Mouse (Mus musculus) myocyte (in vitro differentiated cells): ENCODE measurements around the gene Slc15a3. TPM values are rescaled to one million over a fixed set of nuclear protein-coding genes. Genes with fewer than 3 reads are reported as not detected.

ENCODE experiments used
- H3K27me3 ChIP-seq: one replicate; pipeline ENCODE4 v1.6.1; 2011; ENCODE audit not compliant: control insufficient read depth, insufficient read depth, insufficient read length
- H3K36me3 ChIP-seq: one replicate; pipeline ENCODE4 v1.6.1; 2011; ENCODE audit not compliant: control insufficient read depth, insufficient read depth
- H3K4me2 ChIP-seq: one replicate; pipeline ENCODE4 v1.6.1; 2011; ENCODE audit warnings: low read depth, control low read depth
- H3K4me3 ChIP-seq: one replicate; pipeline ENCODE4 v1.5.1; 2011; ENCODE audit warnings: mild to moderate bottlenecking, control low read depth, moderate library complexity
- H3K79me2 ChIP-seq: one replicate; pipeline ENCODE4 v1.6.1; 2011; ENCODE audit not compliant: control insufficient read depth, insufficient read depth
- H3ac ChIP-seq: one replicate; pipeline ENCODE4 v1.6.1; 2011; ENCODE audit not compliant: control insufficient read depth, insufficient read length
- CEBPB ChIP-seq: IDR thresholded peaks from 2 replicates; pipeline ENCODE4 v1.6.1; 2011; ENCODE audit warnings: mild to moderate bottlenecking, moderate library complexity; ENCODE audit not compliant: poor library complexity, insufficient read depth, severe bottlenecking
- E2F4 ChIP-seq: IDR thresholded peaks from one replicate; pipeline ENCODE4 v1.6.1; 2011; ENCODE audit warnings: mild to moderate bottlenecking, control low read depth, moderate library complexity; ENCODE audit not compliant: insufficient read depth
- MAX ChIP-seq: IDR thresholded peaks from one replicate; pipeline ENCODE4 v1.6.1; 2011; ENCODE audit warnings: low read depth, mild to moderate bottlenecking, control low read depth
- MYOD1 ChIP-seq, 3 experiments: IDR thresholded peaks; one replicate each; pipeline ENCODE4 v1.6.1; 2011; ENCODE audit warnings: control low read depth in 2 of 3, low read depth in 2 of 3, mild to moderate bottlenecking in 2 of 3, moderate library complexity in 1 of 3; ENCODE audit not compliant: insufficient read length in 2 of 3, control insufficient read depth in 1 of 3
- MYOG ChIP-seq, 3 experiments: IDR thresholded peaks; one replicate each; pipeline ENCODE4 v1.6.1; 2011; ENCODE audit warnings: control low read depth in 2 of 3, low read depth in 2 of 3, mild to moderate bottlenecking in 2 of 3; ENCODE audit not compliant: insufficient read length in 2 of 3, control insufficient read depth in 1 of 3, insufficient read depth in 1 of 3
- POLR2A ChIP-seq: IDR thresholded peaks from one replicate; pipeline ENCODE4 v1.6.1; 2011; ENCODE audit warnings: low read depth, mild to moderate bottlenecking, control low read depth, moderate library complexity; ENCODE audit not compliant: insufficient read length
- POLR2AphosphoS2 ChIP-seq: IDR thresholded peaks from one replicate; pipeline ENCODE4 v1.6.1; 2011; ENCODE audit warnings: low read depth, control low read depth; ENCODE audit not compliant: insufficient read length
- REST ChIP-seq: IDR thresholded peaks from one replicate; pipeline ENCODE4 v1.6.1; 2011; ENCODE audit warnings: mild to moderate bottlenecking, control low read depth, moderate library complexity; ENCODE audit not compliant: insufficient read depth, insufficient read length
- SRF ChIP-seq: IDR thresholded peaks from one replicate; pipeline ENCODE4 v1.6.1; 2011; ENCODE audit warnings: low read depth; ENCODE audit not compliant: control insufficient read depth, insufficient read length
- TCF12 ChIP-seq: IDR thresholded peaks from one replicate; pipeline ENCODE4 v1.6.1; 2011; ENCODE audit warnings: mild to moderate bottlenecking, control low read depth; ENCODE audit not compliant: poor library complexity, insufficient read depth, severe bottlenecking
- TCF3 ChIP-seq: IDR thresholded peaks from one replicate; pipeline ENCODE4 v1.6.1; 2011; ENCODE audit warnings: low read depth, control low read depth; ENCODE audit not compliant: insufficient read length
- USF1 ChIP-seq: IDR thresholded peaks from one replicate; pipeline ENCODE4 v1.6.1; 2011; ENCODE audit warnings: low read depth, mild to moderate bottlenecking, control low read depth, moderate library complexity
- polyA plus RNA-seq: library from polyadenylated mRNA; unstranded; fragments of >200 nt; fragmentation: generic; extraction: Trizol; gene quantifications from one replicate; pipeline ENCODE4 v1.2.1, GENCODE M21; 2012; ENCODE audit warnings: missing spikeins

Gene Slc15a3
- polyA plus RNA-seq, 1 experiment: 0.02 TPM

- H3ac ChIP-seq: peak overlapping the region; percentile 23
- no peaks in the 10 kb centered on the region for H3K36me3 ChIP-seq
- H3K79me2 ChIP-seq: peaks cover 37% of the 10 kb centered on the region
- peak overlapping the region; percentile 92 for H3K4me2 ChIP-seq
- peak overlapping the region; percentile 57 for H3K4me3 ChIP-seq
- no peaks in the 10 kb centered on the region for H3K27me3 ChIP-seq
- no peak for TF ChIP-seq SRF
- no peak for TF ChIP-seq MAX
- TF ChIP-seq MYOG (IDR thresholded peaks at IDR 0.05; ENCODE audit: control insufficient read depth in 1 of 3, insufficient read depth in 1 of 3, insufficient read length in 2 of 3, low read depth in 2 of 3): peak; percentile 93 to 99 (median 96)
- TF ChIP-seq POLR2AphosphoS2: peak; percentile 44
- TF ChIP-seq POLR2A: peak; percentile 34
- TF ChIP-seq TCF3: peak; percentile 87
- peak; percentile 81 to 97 (median 87) for TF ChIP-seq MYOD1 (IDR thresholded peaks at IDR 0.05; ENCODE audit: control insufficient read depth in 1 of 3, insufficient read length in 2 of 3, low read depth in 2 of 3)
- no peak for TF ChIP-seq REST
- TF ChIP-seq CEBPB: no peak
- no peak for TF ChIP-seq E2F4
- TF ChIP-seq TCF12: peak; percentile 94
These were observed 41.5 kb downstream of the Slc15a3 start for GRCm38 (mm10) chr19:10880975-10881425.

DNA sequence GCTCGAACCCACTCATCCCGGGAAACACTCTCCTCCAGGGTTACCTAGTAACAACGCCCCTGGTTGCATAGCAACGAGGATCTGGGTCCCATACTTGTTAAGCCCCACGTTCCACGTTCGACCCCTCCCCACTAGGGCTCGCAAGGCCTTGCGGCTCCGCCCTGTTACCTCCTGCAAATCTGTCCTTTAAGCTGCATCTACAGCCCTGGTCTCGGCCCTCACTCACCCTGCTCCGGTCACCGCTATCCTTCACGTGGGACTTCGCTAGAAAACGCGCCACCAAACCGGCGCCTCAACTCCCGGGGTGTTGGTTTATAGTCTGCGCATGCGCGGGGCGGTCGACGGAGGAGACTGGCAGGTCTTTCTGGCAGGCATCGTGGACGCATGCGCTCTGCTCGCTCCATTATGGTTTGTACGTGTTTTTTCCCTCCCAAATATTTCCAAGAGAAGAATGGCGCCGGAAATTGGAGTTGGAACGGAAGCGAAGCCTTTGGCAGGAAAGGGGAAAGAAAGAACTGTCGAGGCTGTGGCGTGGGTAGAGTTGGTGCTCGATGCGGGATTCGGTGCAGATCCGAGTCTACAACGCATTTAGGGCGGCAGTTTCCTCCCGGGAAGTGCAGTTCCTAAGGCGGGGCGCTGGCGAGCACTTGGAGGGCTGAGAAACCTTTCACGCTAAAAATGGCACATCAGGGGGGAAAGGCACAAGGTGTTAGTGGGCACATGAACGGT, 42.1 kb downstream of the Slc15a3 start, which contains the start of gene Tmem109:
Gene Tmem109 (minus strand): TSS at position 576 of the 729 bp plus-strand sequence.
- H3K4me3 ChIP-seq: peak within 1 kb of the TSS; percentile 57
- TF ChIP-seq MYOD1 (IDR thresholded peaks at IDR 0.05; ENCODE audit: control insufficient read depth in 1 of 3, insufficient read length in 2 of 3, low read depth in 2 of 3) (no peak), CEBPB (no peak), REST (no peak), MYOG (IDR thresholded peaks at IDR 0.05; ENCODE audit: control insufficient read depth in 1 of 3, insufficient read depth in 1 of 3, insufficient read length in 2 of 3, low read depth in 2 of 3) (no peak), POLR2AphosphoS2 (peak; percentile 66), SRF (no peak), TCF3 (no peak), MAX (peak; percentile 1), E2F4 (no peak), USF1 (no peak), TCF12 (no peak), POLR2A (peak; percentile 61)
- peak within 1 kb of the TSS; percentile 92 for H3K4me2 ChIP-seq
- peak within 1 kb of the TSS; percentile 23 for H3ac ChIP-seq
- no peaks in the 10 kb centered on the region for H3K27me3 ChIP-seq
- no peaks in the 10 kb centered on the region for H3K36me3 ChIP-seq
- H3K79me2 ChIP-seq: peaks cover 33% of the 10 kb centered on the region

DNA sequence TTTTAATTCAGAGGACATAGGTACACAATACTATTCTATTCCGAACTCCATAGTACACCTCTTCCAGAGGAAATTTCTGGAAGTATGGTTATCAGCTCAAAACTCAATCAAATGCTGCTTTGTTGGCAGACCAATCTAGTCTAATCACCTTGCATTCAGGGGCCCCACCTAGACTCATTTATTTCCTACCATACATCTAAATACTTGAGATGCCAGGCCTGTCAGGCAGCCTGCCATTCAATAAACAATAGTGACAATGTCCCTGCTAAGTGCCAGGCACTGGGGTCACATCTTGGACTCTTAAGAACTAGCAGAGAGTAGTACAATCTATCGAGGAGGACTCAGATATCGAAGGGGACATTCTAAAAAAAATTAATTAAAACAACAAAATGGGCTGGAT, 52.7 kb downstream of the Slc15a3 start:
- no peak overlapping the region for H3ac ChIP-seq
- H3K36me3 ChIP-seq: no peaks in the 10 kb centered on the region
- TF ChIP-seq USF1: no peak
- TF ChIP-seq POLR2AphosphoS2: no peak
- no peak for TF ChIP-seq TCF3
- no peak for TF ChIP-seq MYOG (IDR thresholded peaks at IDR 0.05; ENCODE audit: control insufficient read depth in 1 of 3, insufficient read depth in 1 of 3, insufficient read length in 2 of 3, low read depth in 2 of 3)
- TF ChIP-seq CEBPB: no peak
- TF ChIP-seq MAX: no peak
- TF ChIP-seq REST: no peak
- no peak for TF ChIP-seq POLR2A
- TF ChIP-seq E2F4: no peak
- TF ChIP-seq MYOD1 (IDR thresholded peaks at IDR 0.05; ENCODE audit: control insufficient read depth in 1 of 3, insufficient read length in 2 of 3, low read depth in 2 of 3): no peak
- TF ChIP-seq TCF12: no peak
- no peak for TF ChIP-seq SRF
- H3K4me2 ChIP-seq: no peak overlapping the region
- H3K79me2 ChIP-seq: peaks cover 19% of the 10 kb centered on the region
- H3K27me3 ChIP-seq: no peaks in the 10 kb centered on the region
- H3K4me3 ChIP-seq: no peak overlapping the region

DNA sequence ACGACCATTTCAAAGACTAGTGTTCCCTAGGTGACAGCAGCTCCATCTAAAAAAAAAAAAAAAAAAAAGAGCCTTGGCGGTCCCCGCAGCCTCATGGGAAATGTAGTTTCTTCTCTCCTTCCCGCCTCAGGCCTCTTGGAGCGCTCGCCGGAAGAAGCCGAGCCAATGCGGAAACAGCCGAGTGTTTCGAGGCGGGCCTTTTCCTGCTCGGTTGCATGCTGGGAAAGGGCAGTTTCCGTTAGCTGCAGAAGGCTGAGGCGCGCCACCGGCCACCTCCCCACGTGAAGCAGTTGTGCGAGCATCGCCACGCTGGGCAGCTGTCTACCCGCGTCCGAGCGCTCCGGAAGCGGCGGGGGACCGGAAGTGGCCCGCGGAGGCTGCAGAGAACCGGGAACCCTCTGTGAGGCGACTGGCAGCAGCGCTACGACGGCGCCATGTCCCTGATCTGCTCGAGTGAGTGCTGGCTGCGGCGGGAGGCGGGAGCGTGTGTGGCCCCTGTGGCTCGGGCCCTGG, 55.5 kb downstream of the Slc15a3 start, which contains the start of gene Prpf19:
Gene Prpf19 (plus strand): TSS at position 216 of the 513 bp plus-strand sequence.
- no peak for TF ChIP-seq CEBPB
- TF ChIP-seq MYOD1 (IDR thresholded peaks at IDR 0.05; ENCODE audit: control insufficient read depth in 1 of 3, insufficient read length in 2 of 3, low read depth in 2 of 3): peak in 2 of 3 experiments; percentile 61 to 64
- TF ChIP-seq POLR2AphosphoS2: peak; percentile 95
- peak; percentile 51 for TF ChIP-seq MAX
- no peak for TF ChIP-seq USF1
- peak; percentile 42 for TF ChIP-seq E2F4
- TF ChIP-seq TCF3: no peak
- peak; percentile 96 for TF ChIP-seq POLR2A
- TF ChIP-seq REST: no peak
- TF ChIP-seq MYOG (IDR thresholded peaks at IDR 0.05; ENCODE audit: control insufficient read depth in 1 of 3, insufficient read depth in 1 of 3, insufficient read length in 2 of 3, low read depth in 2 of 3): peak in 2 of 3 experiments; percentile 81 to 88
- TF ChIP-seq TCF12: no peak
- no peak for TF ChIP-seq SRF
- H3K27me3 ChIP-seq: no peaks in the 10 kb centered on the region
- peak within 1 kb of the TSS; percentile 80 for H3ac ChIP-seq
- peaks cover 35% of the 10 kb centered on the region for H3K79me2 ChIP-seq
- H3K4me2 ChIP-seq: peak within 1 kb of the TSS; percentile 98
- peaks cover 18% of the 10 kb centered on the region for H3K36me3 ChIP-seq
- peak within 1 kb of the TSS; percentile 84 for H3K4me3 ChIP-seq
